ENCODE assay signal across 9 mouse cellular contexts in the genomic region with DNA sequence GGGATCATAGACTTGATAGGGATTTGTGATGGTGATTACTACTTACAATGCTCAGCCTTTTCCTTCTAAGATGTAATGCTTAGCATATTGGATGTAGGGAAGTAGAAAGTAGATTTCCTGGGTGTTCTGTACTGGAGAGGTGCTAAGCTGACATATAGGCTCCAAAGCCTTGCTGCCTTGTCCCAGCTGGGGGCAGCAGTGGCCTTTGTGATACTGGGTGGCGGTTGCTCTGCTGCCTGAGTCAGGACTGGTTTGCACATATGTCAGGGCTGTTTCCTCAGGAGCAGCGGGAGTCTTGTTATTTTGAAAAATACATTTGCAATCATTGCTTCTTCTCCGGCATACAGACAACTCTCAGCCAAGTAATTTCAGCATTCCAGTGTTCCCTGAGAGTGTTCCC. TPM values are rescaled to one million over a fixed set of nuclear protein-coding genes. Genes with fewer than 3 reads are reported as not detected.
DNase-seq lines count a peak whose midpoint lies in the region; ATAC-seq and TF ChIP-seq lines count a peak whose summit lies in the region.
"Had no signal": no experiment of that assay in that cellular context is flagged by ENCODE, and none has a peak within 500 bp of the region (broad histone marks: within the 10 kb centered on the region; RNA-seq: fewer than 3 reads in every experiment).

No protein-coding gene starts in this region.

- no peak overlapping the region for H3K4me3 ChIP-seq in liver, adult 2 months (ENCODE audit: insufficient read depth, low read depth, low read length)
- H3K4me3 ChIP-seq in liver, embryonic 11.5 days (ENCODE audit: low read depth, low read length), result no peak overlapping the region
- H3K4me3 ChIP-seq in limb, embryonic 14.5 days (replicated peaks; ENCODE audit: low read length), result no peak overlapping the region
- H3K4me3 ChIP-seq in intestine, embryonic 16.5 days (ENCODE audit: low read length), result no peak overlapping the region
- H3K4me3 ChIP-seq: limb, embryonic 12.5 days had no signal

- peak; percentile 74 to 80 for DNase-seq in cerebellum, postnatal 10 days
- DNase-seq in cerebellum, adult 9-11 months, result no peak
- no peak for DNase-seq in liver, adult 2 months (ENCODE audit: extremely low read depth, low read depth, low spot score)
- DNase-seq in liver, embryonic 11.5 days (ENCODE audit: low spot score), result no peak
- peak; percentile 50 for DNase-seq in brain, adult 2 months (ENCODE audit: low read depth, low spot score)
- DNase-seq in limb, embryonic 14.5 days (ENCODE audit: low spot score), result peak; percentile 62

- peaks cover 7% of the 10 kb centered on the region for H3K4me1 ChIP-seq in liver, adult 2 months (ENCODE audit: control insufficient read depth, insufficient read depth, low read length)
- H3K4me1 ChIP-seq in liver, embryonic 11.5 days (replicated peaks; ENCODE audit: control insufficient read depth, insufficient read depth, low read length), result peaks cover 5% of the 10 kb centered on the region; the same call in 1 of the 2 replicates
- H3K4me1 ChIP-seq in limb, embryonic 14.5 days (ENCODE audit: control insufficient read depth, insufficient read depth, low read length), result peaks cover 2% of the 10 kb centered on the region; the same call in 1 of the 2 replicates
- H3K4me1 ChIP-seq in intestine, embryonic 16.5 days (ENCODE audit: control insufficient read depth, insufficient read depth, low read length), result 0 out of 2 replicates have a peak, but pooled peaks cover 5% of the 10 kb centered on the region

- no peaks in the 10 kb centered on the region; the same call in 1 of the 2 replicates for H3K36me3 ChIP-seq in liver, adult 2 months (ENCODE audit: control insufficient read depth, insufficient read depth, low read length)
- no peaks in the 10 kb centered on the region for H3K36me3 ChIP-seq in liver, embryonic 11.5 days (ENCODE audit: control insufficient read depth, insufficient read depth, low read length)
- H3K36me3 ChIP-seq in limb, embryonic 14.5 days (ENCODE audit: control insufficient read depth, insufficient read depth, low read length), result no peaks in the 10 kb centered on the region
- no peaks in the 10 kb centered on the region for H3K36me3 ChIP-seq in intestine, embryonic 16.5 days (ENCODE audit: control insufficient read depth, insufficient read depth, low read length)

- WGBS in liver, adult 2 months, result 81% methylated on average over 3 of the region's 3 CpGs
- WGBS in liver, embryonic 11.5 days, result 87% methylated on average over 3 of the region's 3 CpGs
- 47% methylated on average over 3 of the region's 3 CpGs for WGBS in limb, embryonic 14.5 days
- 59% methylated on average over 3 of the region's 3 CpGs for WGBS in intestine, embryonic 16.5 days

- ATAC-seq in liver, embryonic 11.5 days (replicated peaks; ENCODE audit: low FRiP score), result no peak
- ATAC-seq in limb, embryonic 14.5 days (ENCODE audit: low FRiP score, low read depth), result no peak; the same call in 1 of the 2 replicates
- no peak for ATAC-seq in intestine, embryonic 16.5 days
- no peak for ATAC-seq in CD4-positive, CD25-positive, alpha-beta regulatory T cell, adult 4 months

- no peaks in the 10 kb centered on the region for H3K9me3 ChIP-seq in liver, embryonic 11.5 days (ENCODE audit: control insufficient read depth, low read length)
- H3K9me3 ChIP-seq in limb, embryonic 14.5 days (ENCODE audit: control insufficient read depth, low read length), result no peaks in the 10 kb centered on the region
- no peaks in the 10 kb centered on the region for H3K9me3 ChIP-seq in intestine, embryonic 16.5 days (ENCODE audit: control insufficient read depth, low read length)
- H3K9me3 ChIP-seq: limb, embryonic 12.5 days had no signal

- H3K27ac ChIP-seq in liver, adult 2 months (replicated peaks; ENCODE audit: insufficient read depth, low read depth, low read length), result no peak overlapping the region
- no peak overlapping the region for H3K27ac ChIP-seq in liver, embryonic 11.5 days (ENCODE audit: low read depth, low read length)
- H3K27ac ChIP-seq in limb, embryonic 14.5 days (replicated peaks; ENCODE audit: low read depth, low read length), result no peak overlapping the region
- no peak overlapping the region for H3K27ac ChIP-seq in intestine, embryonic 16.5 days (ENCODE audit: low read length)
- H3K27ac ChIP-seq: limb, embryonic 12.5 days had no signal

- TF ChIP-seq CTCF in liver, adult 2 months (IDR thresholded peaks at IDR 0.05; ENCODE audit: low read depth, low read length), result peak; percentile 61

- no peak for TF ChIP-seq POLR2A in liver, adult 2 months (IDR thresholded peaks at IDR 0.05; ENCODE audit: extremely low read depth, insufficient read depth, low read length)
- no peak for TF ChIP-seq POLR2A in limb, embryonic 14.5 days (IDR thresholded peaks at IDR 0.05; ENCODE audit: borderline replicate concordance, extremely low read depth, insufficient read depth, insufficient read length)

- no peak overlapping the region for H3K9ac ChIP-seq in liver, adult 2 months (ENCODE audit: low read depth, low read length)
- no peak overlapping the region for H3K9ac ChIP-seq in liver, embryonic 11.5 days (ENCODE audit: low read depth, low read length)
- no peak overlapping the region for H3K9ac ChIP-seq in limb, embryonic 14.5 days (ENCODE audit: low read depth, low read length, severe bottlenecking)
- H3K9ac ChIP-seq in intestine, embryonic 16.5 days (ENCODE audit: low read depth, low read length), result no peak overlapping the region
- H3K9ac ChIP-seq: limb, embryonic 12.5 days had no signal

- no peaks in the 10 kb centered on the region for H3K27me3 ChIP-seq in liver, adult 2 months (ENCODE audit: control insufficient read depth, insufficient read depth, low read length)
- H3K27me3 ChIP-seq in liver, embryonic 11.5 days (replicated peaks; ENCODE audit: control insufficient read depth, insufficient read depth, low read length), result no peaks in the 10 kb centered on the region
- no peaks in the 10 kb centered on the region for H3K27me3 ChIP-seq in limb, embryonic 14.5 days (ENCODE audit: control insufficient read depth, insufficient read depth, low read length)
- H3K27me3 ChIP-seq in intestine, embryonic 16.5 days (replicated peaks; ENCODE audit: control insufficient read depth, insufficient read depth, low read length), result no peaks in the 10 kb centered on the region
- H3K27me3 ChIP-seq: limb, embryonic 12.5 days had no signal

- H3K79me2 ChIP-seq in liver, adult 2 months (ENCODE audit: control insufficient read depth, insufficient read depth, low read length), result no peaks in the 10 kb centered on the region; the same call in 1 of the 2 replicates

- H3K4me2 ChIP-seq in liver, embryonic 11.5 days, result no peak overlapping the region
- H3K4me2 ChIP-seq in limb, embryonic 14.5 days (replicated peaks; ENCODE audit: low read depth, low read length, severe bottlenecking), result no peak overlapping the region
- no peak overlapping the region for H3K4me2 ChIP-seq in intestine, embryonic 16.5 days (ENCODE audit: low read depth, low read length)
- H3K4me2 ChIP-seq: limb, embryonic 12.5 days had no signal

RNA-seq across cellular contexts. Expression of gene Fam173b, which starts 9.4 kb away (rescaled TPM):
- total RNA-seq in liver, adult 2 months (2014; rRNA removed), result 20.1 and 20.4 TPM in 2 replicates
- 8.5 and 13.7 TPM in 2 replicates for polyA plus RNA-seq in liver, adult 2 months (2012; rRNA removed)
- 13.8 and 14.3 TPM in 2 replicates for polyA plus RNA-seq in liver, embryonic 11.5 days (2014; fragmentation: Nextera tagmentation; extraction: Ambion mirVana)
- polyA plus RNA-seq in limb, embryonic 14.5 days (2012; rRNA removed), result 13.0 and 13.5 TPM in 2 replicates
- 11.7 and 12.8 TPM in 2 replicates for polyA plus RNA-seq in limb, embryonic 14.5 days (2014; fragmentation: Nextera tagmentation; extraction: Ambion mirVana)
- polyA plus RNA-seq in intestine, embryonic 16.5 days (2015; fragmentation: Nextera tagmentation; extraction: Ambion mirVana), result 15.7 and 15.8 TPM in 2 replicates
- polyA plus RNA-seq in CD4-positive, CD25-positive, alpha-beta regulatory T cell, adult 4 months (2017; shearing (Covaris generic)), result 10 to 100 TPM; 25.9 to 32.2 TPM

RNA-seq across cellular contexts. Expression of gene Cct5, which starts 9.4 kb away (rescaled TPM):
- 180 and 184 TPM in 2 replicates for total RNA-seq in liver, adult 2 months (2014; rRNA removed)
- polyA plus RNA-seq in liver, adult 2 months (2012; rRNA removed), result 72.8 and 73.6 TPM in 2 replicates
- polyA plus RNA-seq in liver, embryonic 11.5 days (2014; fragmentation: Nextera tagmentation; extraction: Ambion mirVana), result 683 and 762 TPM in 2 replicates
- polyA plus RNA-seq in limb, embryonic 14.5 days (2012; rRNA removed), result 254 and 328 TPM in 2 replicates
- 505 and 509 TPM in 2 replicates for polyA plus RNA-seq in limb, embryonic 14.5 days (2014; fragmentation: Nextera tagmentation; extraction: Ambion mirVana)
- 415 and 467 TPM in 2 replicates for polyA plus RNA-seq in intestine, embryonic 16.5 days (2015; fragmentation: Nextera tagmentation; extraction: Ambion mirVana)
- polyA plus RNA-seq in CD4-positive, CD25-positive, alpha-beta regulatory T cell, adult 4 months (2017; shearing (Covaris generic)), result 100 to 1,000 TPM; 419 to 459 TPM

RNA-seq across cellular contexts. Expression of gene Cmbl, which starts 45.8 kb away (rescaled TPM):
- total RNA-seq in liver, adult 2 months (2014; rRNA removed), result 292 and 434 TPM in 2 replicates
- 374 and 481 TPM in 2 replicates for polyA plus RNA-seq in liver, adult 2 months (2012; rRNA removed)
- polyA plus RNA-seq in liver, embryonic 11.5 days (2014; fragmentation: Nextera tagmentation; extraction: Ambion mirVana), result 2.9 TPM in 2 replicates
- 2.3 and 3.0 TPM in 2 replicates for polyA plus RNA-seq in limb, embryonic 14.5 days (2012; rRNA removed)
- polyA plus RNA-seq in limb, embryonic 14.5 days (2014; fragmentation: Nextera tagmentation; extraction: Ambion mirVana), result 2.2 and 4.0 TPM in 2 replicates
- 60.9 and 74.5 TPM in 2 replicates for polyA plus RNA-seq in intestine, embryonic 16.5 days (2015; fragmentation: Nextera tagmentation; extraction: Ambion mirVana)
- not detected for polyA plus RNA-seq in CD4-positive, CD25-positive, alpha-beta regulatory T cell, adult 4 months (2017; shearing (Covaris generic))

Comparison
In these comparisons a context has a peak if more than half of its experiments do, and no peak if none do; other contexts are left out.
1. DNase-seq: peak in cerebellum, postnatal 10 days (2 of 2), brain, adult 2 months (single experiment) and limb, embryonic 14.5 days (single experiment); none in cerebellum, adult 9-11 months (single experiment), liver, adult 2 months (single experiment) and liver, embryonic 11.5 days (single experiment).
2. RNA of gene Cmbl, which starts 45.8 kb away (polyA plus RNA-seq): 374 to 481 TPM in liver, adult 2 months and 60.9 to 74.5 TPM in intestine, embryonic 16.5 days; 2.2 to 4.0 TPM in limb, embryonic 14.5 days, 2.9 TPM in liver, embryonic 11.5 days and not detected in CD4-positive, CD25-positive, alpha-beta regulatory T cell, adult 4 months; every median in the first group is over 10 times any median in the second.